Mouse (Mus musculus) neural tube, postnatal 0 days (tissue): ENCODE results near the gene Rffl. TPM values are rescaled to one million over a fixed set of nuclear protein-coding genes. Genes with fewer than 3 reads are reported as not detected.

Source experiments
- polyA plus RNA-seq: library from polyadenylated mRNA; unstranded; fragments of >200 nt; fragmentation: Nextera tagmentation; extraction: Ambion mirVana; gene quantifications from 2 replicates; pipeline ENCODE4 v1.2.1, GENCODE M21; 2015

Rffl gene
- 3.2 and 4.4 TPM in 2 replicates for polyA plus RNA-seq

GRCm38 (mm10) chr11:82871031-82871446 lies at the start of gene Rffl:
Rffl (minus strand) TSS chr11:82871210.

GRCm38 (mm10) chr11:82910250-82910649 lies 39.2 kb upstream of the Rffl start, which contains the start of gene Unc45b:
Unc45b (plus strand) TSS chr11:82910550.

GRCm38 (mm10) chr11:82907651-82908607 lies 36.9 kb upstream of the Rffl start, which contains the start of gene Nle1:
Nle1 (minus strand) TSS chr11:82908411.

GRCm38 (mm10) chr11:82891936-82892335 lies 20.9 kb upstream of the Rffl start, which contains the start of gene Fndc8:
Fndc8 (plus strand) TSS chr11:82892124.

GRCm38 (mm10) chr11:82890342-82890762 lies 19.3 kb upstream of the Rffl start, which contains the start of gene Rad51d:
Rad51d (minus strand) TSS chr11:82890614.

GRCm38 (mm10) chr11:82780983-82781903 lies 89.8 kb downstream of the Rffl start, which contains the start of gene Lig3:
Lig3 (plus strand) TSS chr11:82781108.

GRCm38 (mm10) chr11:82763742-82764437 lies 107.1 kb downstream of the Rffl start, which contains the start of the genes Cct6b and Zfp830:
Cct6b (minus strand) TSS chr11:82764321.
Zfp830 (plus strand) TSS chr11:82764345.

Other genes with a start within 250 kb of the Rffl start
- gene Cct6b, start 106.9 kb downstream of the Rffl start, polyA plus RNA-seq, result 0.13 and 0.32 TPM in 2 replicates
- 20.6 and 21.0 TPM in 2 replicates for gene Zfp830, start 106.9 kb downstream of the Rffl start, polyA plus RNA-seq
- gene Lig3, start 90.1 kb downstream of the Rffl start, polyA plus RNA-seq, result 10.6 and 11.6 TPM in 2 replicates
- gene Rad51d, start 19.4 kb upstream of the Rffl start, polyA plus RNA-seq, result 10.1 and 10.7 TPM in 2 replicates
- 0.18 and 0.51 TPM in 2 replicates for gene Fndc8, start 20.9 kb upstream of the Rffl start, polyA plus RNA-seq
- 24.9 and 25.3 TPM in 2 replicates for gene Nle1, start 37.2 kb upstream of the Rffl start, polyA plus RNA-seq
- gene Unc45b, start 39.3 kb upstream of the Rffl start, polyA plus RNA-seq, result 1.9 and 2.0 TPM in 2 replicates
- gene Slfn5, start 80.1 kb upstream of the Rffl start, polyA plus RNA-seq, result 2.7 and 3.5 TPM in 2 replicates
- 1.3 and 1.7 TPM in 2 replicates for gene Slfn9, start 120.6 kb upstream of the Rffl start, polyA plus RNA-seq
- 0.31 and 0.41 TPM in 2 replicates for gene Slfn8, start 149.6 kb upstream of the Rffl start, polyA plus RNA-seq
- gene Slfn2, start 193.9 kb upstream of the Rffl start, polyA plus RNA-seq, result 3.1 and 3.2 TPM in 2 replicates
- gene Slfn1, start 245.6 kb upstream of the Rffl start, polyA plus RNA-seq, result 0.13 TPM in 1 of 2 replicates, not detected in the other